Mouse (Mus musculus) B cell, adult 67 days (primary cell): Measurements from ENCODE around the gene Ssbp4. TPM values are rescaled to one million over a fixed set of nuclear protein-coding genes. Genes with fewer than 3 reads are reported as not detected.

Experiments used
- total RNA-seq, 2 experiments: library from RNA; stranded (reverse); gene quantifications; 4 replicates each; pipeline ENCODE4 v1.2.4; 2023

The Ssbp4 gene
- 10 to 100 TPM; 41.8 to 66.9 TPM for total RNA-seq

GRCm38 (mm10) chr8:70608749-70609367, at the start of gene Ssbp4:
TSS of gene Ssbp4 (minus strand) at chr8:70608872.

GRCm38 (mm10) chr8:70632346-70632892, 23.7 kb upstream of the Ssbp4 start, which contains the start of gene Gdf15:
TSS of gene Gdf15 (minus strand) at chr8:70632456.

GRCm38 (mm10) chr8:70615894-70616293, 7.2 kb upstream of the Ssbp4 start, which contains the start of gene Lrrc25:
TSS of gene Lrrc25 (plus strand) at chr8:70616155.

GRCm38 (mm10) chr8:70593961-70594609, 14.6 kb downstream of the Ssbp4 start, which contains the start of gene Isyna1:
TSS of gene Isyna1 (plus strand) at chr8:70594373.

Other genes starting within 250 kb of the Ssbp4 start
- not detected for gene Comp, start 235.3 kb downstream of the Ssbp4 start, total RNA-seq
- gene Crtc1, start 169.3 kb downstream of the Ssbp4 start, total RNA-seq, result 10 to 100 TPM; 22.2 to 22.4 TPM
- gene Klhl26, start 131.9 kb downstream of the Ssbp4 start, total RNA-seq, result 10 to 100 TPM in 1 of 2 experiments, 1 to 10 TPM in 1; 8.7 to 11.8 TPM
- not detected for gene Tmem59l, start 121.5 kb downstream of the Ssbp4 start, total RNA-seq
- gene Crlf1, start 115.7 kb downstream of the Ssbp4 start, total RNA-seq, result under 1 TPM in 1 of 2 experiments, not detected in 1; 0.44 TPM
- gene Rex1bd, start 102.1 kb downstream of the Ssbp4 start, total RNA-seq, result 10 to 100 TPM; 37.6 to 48.4 TPM
- 1,000 to 10,000 TPM; 2,722 to 2,902 TPM for gene Uba52, start 98.1 kb downstream of the Ssbp4 start, total RNA-seq
- gene Fkbp8, start 81.1 kb downstream of the Ssbp4 start, total RNA-seq, result 100 to 1,000 TPM; 269 TPM
- 10 to 100 TPM; 60.6 to 70.4 TPM for gene Kxd1, start 80.9 kb downstream of the Ssbp4 start, total RNA-seq
- gene Ell, start 69.4 kb downstream of the Ssbp4 start, total RNA-seq, result 10 to 100 TPM; 28.8 to 33.6 TPM
- 10 to 100 TPM; 91.5 to 93.5 TPM for gene Isyna1, start 14.5 kb downstream of the Ssbp4 start, total RNA-seq
- 1 to 10 TPM; 7.7 to 7.8 TPM for gene Lrrc25, start 7.3 kb upstream of the Ssbp4 start, total RNA-seq
- not detected for gene Gdf15, start 23.6 kb upstream of the Ssbp4 start, total RNA-seq
- 10 to 100 TPM; 14.3 to 16.2 TPM for gene Pgpep1, start 51.5 kb upstream of the Ssbp4 start, total RNA-seq
- gene Lsm4, start 64.4 kb upstream of the Ssbp4 start, total RNA-seq, result 100 to 1,000 TPM; 114 to 117 TPM
- gene Jund, start 90.1 kb upstream of the Ssbp4 start, total RNA-seq, result 1,000 to 10,000 TPM; 1,149 to 1,767 TPM
- gene Iqcn, start 94.6 kb upstream of the Ssbp4 start, total RNA-seq, result 10 to 100 TPM; 19.0 to 55.4 TPM
- gene Gm3336, start 109.7 kb upstream of the Ssbp4 start, total RNA-seq, result not detected
- gene Pde4c, start 114.8 kb upstream of the Ssbp4 start, total RNA-seq, result 1 to 10 TPM; 3.8 to 4.3 TPM
- 10 to 100 TPM; 11.7 to 14.5 TPM for gene Rab3a, start 145.8 kb upstream of the Ssbp4 start, total RNA-seq
- gene Mpv17l2, start 152.1 kb upstream of the Ssbp4 start, total RNA-seq, result 10 to 100 TPM; 24.5 to 25.5 TPM
- 10 to 100 TPM; 26.3 to 27.3 TPM for gene Pik3r2, start 167.8 kb upstream of the Ssbp4 start, total RNA-seq
- 100 to 1,000 TPM; 196 to 209 TPM for gene Mast3, start 196.2 kb upstream of the Ssbp4 start, total RNA-seq
- gene Il12rb1, start 199.6 kb upstream of the Ssbp4 start, total RNA-seq, result under 1 TPM in 1 of 2 experiments, not detected in 1; 0.55 TPM
- gene Arrdc2, start 230.8 kb upstream of the Ssbp4 start, total RNA-seq, result 10 to 100 TPM; 22.2 to 25.6 TPM